In the genomic region with DNA sequence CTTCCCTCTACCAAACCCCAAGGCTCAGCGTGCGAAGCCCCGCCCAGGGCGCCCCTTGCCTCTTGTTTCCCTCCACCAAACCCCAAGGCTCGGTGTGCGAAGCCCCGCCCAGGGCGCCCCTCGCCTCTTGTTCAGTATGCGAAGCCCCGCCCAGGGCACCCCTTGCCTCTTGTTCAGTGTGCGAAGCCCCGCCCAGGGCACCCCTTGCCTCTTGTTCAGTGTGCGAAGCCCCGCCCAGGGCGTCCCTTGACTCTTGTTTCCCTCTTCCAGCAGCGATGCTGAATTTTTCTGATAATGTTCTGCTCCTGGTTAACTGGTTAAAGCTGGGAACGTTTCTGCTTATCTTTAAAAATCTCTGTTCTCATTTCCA, we compare ENCODE assay signal across 9 mouse cellular contexts.
DNase-seq lines count a peak whose midpoint lies in the region; ATAC-seq and TF ChIP-seq lines count a peak whose summit lies in the region.
"Had no signal": no experiment of that assay in that cellular context is flagged by ENCODE, and none has a peak within 500 bp of the region (broad histone marks: within the 10 kb centered on the region; RNA-seq: fewer than 3 reads in every experiment).

No protein-coding gene starts in this region.

- H3K36me3 ChIP-seq in forebrain, postnatal 0 days (ENCODE audit: insufficient read depth), result no peaks in the 10 kb centered on the region

- 22% methylated on average over 18 of the region's 18 CpGs for WGBS in forebrain, postnatal 0 days

- no peaks in the 10 kb centered on the region for H3K4me1 ChIP-seq in forebrain, postnatal 0 days (ENCODE audit: insufficient read depth)

- peak overlapping the region; percentile 50; the same call in 1 of the 2 replicates for H3K27ac ChIP-seq in forebrain, postnatal 0 days (ENCODE audit: low read depth, low read length)
- H3K27ac ChIP-seq: macrophage had no signal

- H3K27me3 ChIP-seq in forebrain, postnatal 0 days (ENCODE audit: insufficient read depth, low read length), result no peaks in the 10 kb centered on the region

- H3K4me2 ChIP-seq in forebrain, postnatal 0 days (ENCODE audit: low read depth), result peak overlapping the region; percentile 51

- H3K4me3 ChIP-seq in forebrain, postnatal 0 days (ENCODE audit: low read depth, low read length), result peak overlapping the region; percentile 31

- intact Hi-C loops in left cerebral cortex, postnatal 36 days (cut with DNase I), result no loop called here

- peak; percentile 86 for ATAC-seq in forebrain, postnatal 0 days

- H3K9ac ChIP-seq in forebrain, postnatal 0 days, result peak overlapping the region; percentile 39

- no peaks in the 10 kb centered on the region for H3K9me3 ChIP-seq in forebrain, postnatal 0 days (ENCODE audit: low read length)

- peak; percentile 2 to 28 for DNase-seq in cerebellum, postnatal 10 days
- no peak for DNase-seq in cerebellum, adult 8-10 months
- peak; percentile 1 for DNase-seq in ES-CJ7 (ENCODE audit: low read depth, low spot score)
- DNase-seq in forebrain, postnatal 0 days, result peak; percentile 52
- peak; percentile 14 to 17 for DNase-seq in left cerebral cortex, postnatal 36 days (ENCODE audit: low spot score in 2 of 2)
- peak; percentile 44 for DNase-seq in retina, embryonic 14.5 days (ENCODE audit: low spot score)
- DNase-seq in spleen, adult 12 weeks (ENCODE audit: low spot score), result no peak
- DNase-seq in c-Kit-positive CD71-positive TER-119-positive erythroid progenitor cells, embryonic 14.5 days (ENCODE audit: low spot score), result no peak

- TF ChIP-seq CTCF in forebrain, postnatal 0 days (IDR thresholded peaks at IDR 0.05; ENCODE audit: low read depth), result no peak

Comparison
In these comparisons a context has a peak if more than half of its experiments do, and no peak if none do; other contexts are left out.
1. DNase-seq: peak in cerebellum, postnatal 10 days (2 of 2), ES-CJ7 (single experiment), forebrain, postnatal 0 days (single experiment), left cerebral cortex, postnatal 36 days (2 of 2) and retina, embryonic 14.5 days (single experiment); none in cerebellum, adult 8-10 months (single experiment), spleen, adult 12 weeks (single experiment) and c-Kit-positive CD71-positive TER-119-positive erythroid progenitor cells, embryonic 14.5 days (single experiment).